Mouse (Mus musculus) heart, postnatal 10 days (tissue): ENCODE results near the gene Rnf113a2. TPM values are rescaled to one million over a fixed set of nuclear protein-coding genes. Genes with fewer than 3 reads are reported as not detected.

Experiments used
- DNase-seq, 2 experiments: peaks; one replicate each; pipeline ENCODE4 v3.0.0; 2021
- intact Hi-C: fragments of 180-260 bp; cut with DNase I; formaldehyde crosslinking; loops from one replicate; pipeline ENCODE4 v1.15.1; 2025
- total RNA-seq, 2 experiments: library from RNA; stranded (reverse); gene quantifications; 2 replicates each; pipeline ENCODE4 v1.2.3; 2021

The Rnf113a2 gene
- total RNA-seq, 2 experiments from 2014 or later = 10.7 TPM

GRCm38 (mm10) chr12:84407874-84408818 lies 8.8 kb upstream of the Rnf113a2 start:
- DNase-seq = peak; percentile 26 to 43
- intact Hi-C loops = loop anchor here (2.0 kb wide), 1 partner anchor 47 kb away; the partner anchor contains the start of genes Coq6 and Fam161b

GRCm38 (mm10) chr12:84408819-84409507 lies 8.0 kb upstream of the Rnf113a2 start, which contains the start of the genes Entpd5 and Bbof1:
Entpd5 (minus strand) TSS chr12:84409029.
Bbof1 (plus strand) TSS chr12:84409071.
- peak; percentile 94 to 95 for DNase-seq
- intact Hi-C loops = loop anchor here (2.0 kb wide), 1 partner anchor 48 kb away; the partner anchor contains the start of genes Coq6 and Fam161b

GRCm38 (mm10) chr12:84417605-84417922 lies 568 bp downstream of the Rnf113a2 start:
- intact Hi-C loops = no loop called here
- DNase-seq = no peak

- intact Hi-C loops = no loop called here
- no peak for DNase-seq
Measured at GRCm38 (mm10) chr12:84423990-84424389, 7.0 kb downstream of the Rnf113a2 start.

- DNase-seq = no peak
- intact Hi-C loops = no loop called here
Measured at GRCm38 (mm10) chr12:84429825-84430224, 12.8 kb downstream of the Rnf113a2 start.

GRCm38 (mm10) chr12:84438697-84439096 lies 21.7 kb downstream of the Rnf113a2 start:
- intact Hi-C loops = no loop called here
- DNase-seq = no peak

GRCm38 (mm10) chr12:84442526-84442925 lies 25.5 kb downstream of the Rnf113a2 start:
- intact Hi-C loops = no loop called here
- DNase-seq = no peak

- no peak for DNase-seq
- intact Hi-C loops = no loop called here
Measured at GRCm38 (mm10) chr12:84447386-84447785, 30.4 kb downstream of the Rnf113a2 start.

- no peak for DNase-seq
- intact Hi-C loops = no loop called here
Measured at GRCm38 (mm10) chr12:84448181-84448580, 31.2 kb downstream of the Rnf113a2 start.

GRCm38 (mm10) chr12:84449887-84450286 lies 32.9 kb downstream of the Rnf113a2 start:
- intact Hi-C loops = loop anchor here (5.0 kb wide), 1 partner anchor 88 kb away; the partner anchor contains the start of genes Coq6 and Fam161b
- peak in 1 of 2 experiments; percentile 10 for DNase-seq

- DNase-seq = peak in 1 of 2 experiments; percentile 51
- intact Hi-C loops = loop anchor here (5.0 kb wide), 1 partner anchor 88 kb away; the partner anchor contains the start of genes Coq6 and Fam161b
Measured at GRCm38 (mm10) chr12:84450351-84450717, 33.3 kb downstream of the Rnf113a2 start.

GRCm38 (mm10) chr12:84450718-84451646 lies 34.0 kb downstream of the Rnf113a2 start, which contains the start of the genes Aldh6a1 and Lin52:
Aldh6a1 (minus strand) TSS chr12:84451004.
Lin52 (plus strand) TSS chr12:84451422.
- DNase-seq = peak; percentile 98
- intact Hi-C loops = loop anchor here (5.0 kb wide), 1 partner anchor 89 kb away; the partner anchor contains the start of genes Coq6 and Fam161b

GRCm38 (mm10) chr12:84451801-84452200 lies 34.8 kb downstream of the Rnf113a2 start:
- no peak for DNase-seq
- intact Hi-C loops = loop anchor here (5.0 kb wide), 1 partner anchor 90 kb away; the partner anchor contains the start of genes Coq6 and Fam161b

- intact Hi-C loops = no loop called here
- DNase-seq = no peak
Measured at GRCm38 (mm10) chr12:84456911-84457310, 39.9 kb downstream of the Rnf113a2 start.

- intact Hi-C loops = no loop called here
- peak in 1 of 2 experiments; percentile 14 for DNase-seq
Measured at GRCm38 (mm10) chr12:84459845-84460244, 42.8 kb downstream of the Rnf113a2 start.

- DNase-seq = no peak
Measured at GRCm38 (mm10) chr12:84461416-84461815, 44.4 kb downstream of the Rnf113a2 start.

GRCm38 (mm10) chr12:84462856-84463255 lies 45.9 kb downstream of the Rnf113a2 start:
- DNase-seq = no peak
- intact Hi-C loops = no loop called here

More at GRCm38 (mm10) chr12:84461416-84461815, 44.4 kb downstream of the Rnf113a2 start:
- intact Hi-C loops = no loop called here
